Mouse (Mus musculus) stomach, embryonic 14.5 days (tissue): ENCODE results near the gene Has3. TPM values are rescaled to one million over a fixed set of nuclear protein-coding genes. Genes with fewer than 3 reads are reported as not detected.

ENCODE experiments used
- ATAC-seq: fragments of 200-750 bp; cut with Nextera tagmentation; 2 replicates; pipeline ENCODE4 v1.8.0; 2017; ENCODE audit warnings: low read depth, moderate TSS enrichment; ENCODE audit not compliant: insufficient number of reproducible peaks, insufficient read depth, low FRiP score
- H3K27ac ChIP-seq: fragments of 300-500 bp; sonication (generic); 2 replicates; pipeline ENCODE4 v1.5.1; 2014; ENCODE audit warnings: mild to moderate bottlenecking, low read length, moderate library complexity, mixed read lengths
- H3K27me3 ChIP-seq: fragments of 300-500 bp; sonication (generic); 2 replicates; pipeline ENCODE4 v1.6.1; 2014; ENCODE audit warnings: low read length, control low read depth, mixed read lengths; ENCODE audit not compliant: control insufficient read depth, insufficient read depth
- H3K36me3 ChIP-seq: fragments of 300-500 bp; sonication (generic); 2 replicates; pipeline ENCODE4 v1.6.1; 2014; ENCODE audit warnings: mild to moderate bottlenecking, control low read depth, low read length, moderate library complexity, mixed read lengths; ENCODE audit not compliant: control insufficient read depth, insufficient read depth
- H3K4me1 ChIP-seq: fragments of 300-500 bp; sonication (generic); 2 replicates; pipeline ENCODE4 v1.6.1; 2014; ENCODE audit warnings: low read length, control low read depth, mixed read lengths; ENCODE audit not compliant: control insufficient read depth, insufficient read depth
- H3K4me2 ChIP-seq: fragments of 300-500 bp; sonication (generic); replicated peaks from 2 replicates; pipeline ENCODE4 v1.6.1; 2014; ENCODE audit warnings: low read depth, low read length, control low read depth
- H3K4me3 ChIP-seq: fragments of 300-500 bp; sonication (generic); 2 replicates; pipeline ENCODE4 v1.5.1; 2014; ENCODE audit warnings: low read depth, low read length, control low read depth
- H3K9ac ChIP-seq: fragments of 300-500 bp; sonication (generic); replicated peaks from 2 replicates; pipeline ENCODE4 v1.6.1; 2014; ENCODE audit warnings: low read depth, mild to moderate bottlenecking, control low read depth, low read length, moderate library complexity, mixed read lengths
- H3K9me3 ChIP-seq: fragments of 300-500 bp; sonication (generic); 2 replicates; pipeline ENCODE4 v1.6.1; 2016; ENCODE audit warnings: low read depth, low read length, control low read depth; ENCODE audit not compliant: control insufficient read depth
- WGBS: fragments of 180-500 bp; shearing (Covaris S2); extraction: QIAGEN DNeasy Blood & Tissue Kit; methylation state at CpG from one replicate; pipeline ENCODE4 v1.1.7; 2014; 5-methylcytosine and 5-hydroxymethylcytosine counted together
- polyA plus RNA-seq: library from polyadenylated mRNA; unstranded; fragments of >200 nt; fragmentation: Nextera tagmentation; extraction: Ambion mirVana; gene quantifications from 2 replicates; pipeline ENCODE4 v1.2.1, GENCODE M21; 2014

Has3 gene
- polyA plus RNA-seq, 1 experiment from 2014 or later: 0.54 TPM

DNA sequence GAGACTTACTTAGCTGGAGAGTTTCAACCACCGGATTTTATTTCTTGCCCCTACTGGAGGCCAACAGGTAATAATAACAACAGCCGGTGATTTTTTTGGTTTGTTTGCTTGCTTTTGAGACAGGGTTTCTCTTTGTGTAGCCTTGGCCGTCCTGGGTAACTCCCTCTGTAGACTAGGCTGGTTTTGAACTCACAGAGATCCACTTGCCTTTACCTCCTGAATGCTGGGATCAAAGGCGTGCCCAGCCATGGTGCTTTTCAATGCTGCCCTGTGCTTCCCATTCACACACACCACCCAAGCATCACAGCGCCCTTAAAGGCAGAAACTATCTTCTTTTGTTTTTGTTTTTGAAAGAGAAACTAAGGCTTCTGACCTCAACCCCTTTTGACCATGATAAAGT, 59.9 kb downstream of the Has3 start:
- Histone ChIP-seq H3K4me2 (no peak overlapping the region), H3K9me3 (no peaks in the 10 kb centered on the region), H3K4me3 (no peak overlapping the region), H3K9ac (no peak overlapping the region), H3K4me1 (peaks cover 6% of the 10 kb centered on the region), H3K27ac (peak overlapping the region; percentile 72; the same call in 1 of the 2 replicates), H3K36me3 (no peaks in the 10 kb centered on the region), H3K27me3 (no peaks in the 10 kb centered on the region)
- no peak for ATAC-seq
- 60% methylated on average over 5 of the region's 5 CpGs for WGBS

DNA sequence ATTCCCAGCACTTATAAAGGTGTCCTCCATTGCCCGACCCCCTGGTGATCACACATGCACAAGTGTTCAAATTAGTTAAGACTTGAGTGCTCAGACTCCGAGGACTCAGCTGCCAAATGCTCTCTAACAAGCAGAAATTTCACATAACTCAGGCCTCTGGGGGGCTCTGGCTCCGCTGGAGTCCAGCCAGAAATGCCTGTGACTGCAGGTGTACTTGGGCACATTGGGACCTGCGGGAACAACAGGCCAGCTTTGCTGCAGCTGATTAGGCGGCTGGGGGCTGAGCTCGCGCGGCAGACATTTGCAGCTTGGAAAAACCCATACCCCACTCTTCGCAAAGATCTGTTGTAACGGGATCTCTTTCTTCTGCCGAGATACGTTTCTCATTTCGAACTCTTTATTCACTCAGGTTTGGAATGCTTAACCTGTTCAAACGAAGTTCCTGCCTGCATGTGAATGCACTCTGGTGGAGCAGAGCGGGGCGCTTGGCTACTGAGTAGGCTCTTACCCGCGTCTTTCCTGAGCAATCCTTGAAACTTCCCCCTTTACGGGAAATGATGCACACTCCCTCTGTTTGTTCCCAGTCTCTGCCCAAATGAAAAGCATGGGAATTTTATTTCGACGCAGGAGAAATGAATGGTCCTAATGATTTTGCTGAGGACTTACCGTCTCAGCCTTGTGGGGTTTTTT, 62.5 kb downstream of the Has3 start:
- WGBS: 11% methylated on average over 22 of the region's 22 CpGs
- no peak overlapping the region for H3K4me3 ChIP-seq
- no peak overlapping the region for H3K27ac ChIP-seq

DNA sequence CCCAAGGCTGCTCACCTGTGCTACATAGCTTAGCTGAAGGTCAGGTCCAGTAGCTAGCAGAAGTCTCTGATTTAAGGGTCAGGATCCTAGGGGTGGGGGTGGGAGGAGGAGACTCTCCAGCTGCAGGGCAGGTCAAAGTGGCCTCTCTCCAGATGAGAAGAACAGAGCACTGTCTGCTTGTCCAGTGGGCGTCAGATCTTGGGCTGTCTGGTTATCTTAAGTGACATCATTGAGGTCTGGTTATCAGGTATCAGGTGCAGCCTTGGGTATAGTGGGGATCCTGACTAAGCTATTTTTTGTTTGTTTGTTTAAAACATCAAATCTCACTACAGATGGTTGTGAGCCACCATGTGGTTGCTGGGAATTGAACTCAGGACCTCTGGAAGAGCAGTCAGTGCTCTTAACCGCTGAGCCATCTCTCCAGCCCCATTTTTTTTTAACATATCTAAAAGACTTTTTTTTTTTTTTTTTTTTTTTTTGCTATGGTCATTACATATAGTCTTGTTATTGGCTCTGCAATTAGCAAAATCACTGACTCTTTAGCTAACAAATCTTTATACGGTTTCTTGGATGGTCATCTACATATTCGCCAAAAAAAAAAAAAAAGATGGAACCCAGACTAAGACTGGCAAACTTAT, 63.6 kb downstream of the Has3 start:
- Histone ChIP-seq H3K27me3 (no peaks in the 10 kb centered on the region), H3K9ac (no peak overlapping the region), H3K4me2 (no peak overlapping the region), H3K4me1 (peaks cover 17% of the 10 kb centered on the region), H3K27ac (no peak overlapping the region), H3K4me3 (no peak overlapping the region), H3K9me3 (no peaks in the 10 kb centered on the region), H3K36me3 (no peaks in the 10 kb centered on the region)
- 85% methylated on average over 4 of the region's 4 CpGs for WGBS
- ATAC-seq: no peak

More for the DNA sequence above, 62.5 kb downstream of the Has3 start:
- peak overlapping the region; percentile 37 for H3K4me2 ChIP-seq
- peaks cover 12% of the 10 kb centered on the region for H3K4me1 ChIP-seq
- H3K9ac ChIP-seq: no peak overlapping the region; the same call in 1 of the 2 replicates
- H3K9me3 ChIP-seq: no peaks in the 10 kb centered on the region
- ATAC-seq: no peak
- H3K27me3 ChIP-seq: no peaks in the 10 kb centered on the region
- H3K36me3 ChIP-seq: no peaks in the 10 kb centered on the region

Other genes with a start within 250 kb of the Has3 start
- gene Tango6, start 187.2 kb upstream of the Has3 start, polyA plus RNA-seq: 9.9 and 10.1 TPM in 2 replicates
- gene Utp4, start 23.4 kb downstream of the Has3 start, polyA plus RNA-seq: 63.5 and 64.9 TPM in 2 replicates
- 21.6 and 26.9 TPM in 2 replicates for gene Sntb2, start 65.5 kb downstream of the Has3 start, polyA plus RNA-seq
- 66.3 and 69.7 TPM in 2 replicates for gene Vps4a, start 161.0 kb downstream of the Has3 start, polyA plus RNA-seq
- 38.8 and 40.4 TPM in 2 replicates for gene Pdf, start 178.4 kb downstream of the Has3 start, polyA plus RNA-seq
- 31.9 and 36.5 TPM in 2 replicates for gene Cog8, start 186.4 kb downstream of the Has3 start, polyA plus RNA-seq
- 83.9 and 93.6 TPM in 2 replicates for gene Nip7, start 186.6 kb downstream of the Has3 start, polyA plus RNA-seq
- 12.6 and 22.5 TPM in 2 replicates for gene Tmed6, start 195.4 kb downstream of the Has3 start, polyA plus RNA-seq
- 15.8 and 17.6 TPM in 2 replicates for gene Terf2, start 226.3 kb downstream of the Has3 start, polyA plus RNA-seq